Mouse (Mus musculus) liver (tissue): Measurements from ENCODE around the gene Mlip.

ENCODE experiments used
- DNase-seq: peaks from one replicate; pipeline ENCODE4 v3.0.0-alpha.2; 2020; ENCODE audit warnings: mixed read lengths

Mlip gene

DNA sequence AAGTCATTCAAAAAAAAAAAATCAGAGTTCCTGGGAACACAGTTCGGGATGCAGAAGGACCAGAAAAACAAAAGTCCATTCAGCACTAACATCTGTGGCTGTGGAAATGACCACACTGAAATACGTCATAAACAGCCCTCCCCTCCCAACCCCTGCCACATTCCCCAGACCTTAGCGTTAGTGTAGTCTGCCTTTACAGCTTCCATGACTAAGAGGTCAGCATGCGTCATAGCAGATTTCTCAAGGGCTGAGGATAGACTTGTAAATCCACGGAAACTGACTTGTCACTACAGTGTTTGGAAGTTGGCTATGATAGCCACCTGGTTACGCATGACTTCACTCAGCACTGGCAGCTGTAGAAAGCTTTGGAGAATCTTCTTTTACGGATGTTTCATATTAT, 8.5 kb downstream of the Mlip start:
- no peak for DNase-seq

DNA sequence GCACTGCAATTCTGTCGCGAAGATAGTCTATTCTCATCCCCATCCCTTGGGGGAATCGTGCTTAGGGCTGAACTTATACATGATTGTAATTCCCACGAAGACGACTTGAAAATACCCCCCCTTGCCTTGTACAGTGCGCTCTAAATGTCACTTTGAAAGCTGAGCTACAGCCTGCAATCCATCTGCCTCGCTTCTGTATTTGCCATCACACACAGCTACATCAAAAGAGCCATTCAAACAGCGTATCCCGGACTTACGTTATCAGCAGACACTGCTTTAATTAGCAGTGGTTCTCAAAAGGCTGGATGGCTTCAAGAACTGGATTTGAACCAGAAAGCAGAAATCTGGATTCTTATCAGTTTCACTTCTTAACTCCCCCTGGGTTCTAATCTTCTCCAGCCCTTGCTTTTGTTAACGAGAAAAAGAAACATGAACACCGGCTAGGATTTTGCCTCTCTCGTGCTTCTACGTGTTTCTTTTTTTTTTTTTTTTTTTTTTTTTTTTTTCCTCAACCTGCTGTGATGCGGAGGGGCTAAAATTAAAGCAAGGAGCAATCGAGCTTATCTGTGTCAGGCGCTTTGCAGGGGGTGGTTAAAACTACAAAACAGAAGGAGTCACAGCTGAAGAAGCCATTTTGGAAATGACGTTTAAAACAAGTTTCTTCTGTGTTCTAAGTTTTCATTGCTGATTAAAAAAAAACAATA, 12.5 kb downstream of the Mlip start:
- no peak for DNase-seq

DNA sequence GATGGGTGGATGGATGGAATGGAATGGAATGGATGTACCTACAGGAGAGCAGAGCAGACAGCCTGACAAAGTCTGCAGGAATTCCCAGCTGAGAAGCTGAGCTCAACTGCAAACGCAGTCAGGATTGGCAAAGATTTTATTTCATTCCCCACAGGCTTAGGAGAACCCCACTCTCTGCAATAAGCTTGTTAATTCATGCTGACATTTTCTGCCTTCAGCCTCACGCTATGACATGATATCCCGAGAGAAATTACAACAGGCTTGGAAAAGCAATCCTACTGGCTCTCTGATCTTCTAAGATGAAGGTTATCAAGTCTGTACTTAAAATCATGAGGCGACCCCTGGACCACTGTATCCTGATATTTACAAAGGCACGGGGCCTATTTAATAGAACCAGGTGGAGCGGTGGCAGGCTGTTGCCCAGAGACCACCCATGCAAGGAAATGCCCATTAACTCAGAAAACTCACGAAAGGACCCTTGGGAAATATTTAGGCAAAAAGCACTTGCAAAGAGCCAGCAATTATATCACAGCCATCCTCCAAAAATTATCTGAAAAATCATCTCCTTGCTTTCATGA, 13.1 kb downstream of the Mlip start:
- DNase-seq = no peak

DNA sequence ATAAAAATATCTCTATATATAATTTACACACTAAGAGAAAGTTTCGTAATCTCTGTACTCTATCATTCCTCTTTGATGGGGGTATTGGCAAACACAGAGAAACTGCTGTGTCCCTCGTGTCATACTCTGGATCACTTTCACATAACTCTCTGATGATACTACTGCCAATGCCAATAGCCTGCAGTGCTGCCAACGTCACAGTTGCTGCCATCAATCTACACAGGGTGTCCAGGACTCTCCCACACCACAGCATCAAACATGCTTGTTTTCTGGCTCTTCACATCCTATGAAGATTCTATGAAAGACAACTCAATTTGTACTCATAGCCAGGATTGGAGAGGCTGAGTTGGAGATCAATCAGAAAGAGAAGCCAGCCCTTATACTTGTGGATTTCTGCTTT, 17.4 kb downstream of the Mlip start:
- DNase-seq = no peak

DNA sequence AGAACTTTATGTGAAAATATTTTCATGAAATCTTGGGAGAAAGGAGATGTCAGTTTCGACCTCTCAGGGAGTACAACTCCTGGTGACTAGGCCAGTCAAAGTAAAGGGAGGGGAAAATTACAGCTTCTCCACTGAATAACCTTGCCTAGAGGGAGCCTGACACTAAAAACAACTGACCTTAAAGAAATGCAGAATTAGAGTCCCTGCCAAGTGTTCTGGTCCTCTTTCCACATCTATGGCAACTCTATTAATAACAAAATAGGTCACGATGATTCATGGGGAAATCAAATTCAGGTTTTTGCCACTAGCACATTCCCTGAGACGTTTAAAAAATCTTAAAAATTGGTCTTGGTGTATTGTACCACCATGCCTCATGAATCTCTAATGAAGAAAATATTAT, 34.4 kb downstream of the Mlip start:
- DNase-seq = no peak

DNA sequence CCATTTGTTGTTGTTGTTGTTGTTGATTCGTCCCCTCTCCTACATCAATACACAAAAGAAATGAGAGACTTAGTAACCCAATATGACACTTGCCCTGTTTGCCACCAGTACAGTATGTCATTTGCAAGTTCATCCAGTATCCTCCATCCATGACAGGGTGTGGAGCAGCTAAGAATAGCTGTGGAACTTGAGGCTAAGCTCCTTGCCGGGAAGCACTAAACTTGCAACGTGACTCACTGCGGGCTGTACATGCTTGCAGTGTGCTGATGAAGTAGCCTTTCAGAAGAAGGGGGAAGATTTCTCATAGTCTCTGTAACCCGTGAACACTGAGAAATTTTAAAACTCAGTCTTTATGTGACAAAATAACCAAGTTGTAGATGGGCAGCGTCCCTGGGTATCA, 42.2 kb downstream of the Mlip start:
- DNase-seq = no peak

DNA sequence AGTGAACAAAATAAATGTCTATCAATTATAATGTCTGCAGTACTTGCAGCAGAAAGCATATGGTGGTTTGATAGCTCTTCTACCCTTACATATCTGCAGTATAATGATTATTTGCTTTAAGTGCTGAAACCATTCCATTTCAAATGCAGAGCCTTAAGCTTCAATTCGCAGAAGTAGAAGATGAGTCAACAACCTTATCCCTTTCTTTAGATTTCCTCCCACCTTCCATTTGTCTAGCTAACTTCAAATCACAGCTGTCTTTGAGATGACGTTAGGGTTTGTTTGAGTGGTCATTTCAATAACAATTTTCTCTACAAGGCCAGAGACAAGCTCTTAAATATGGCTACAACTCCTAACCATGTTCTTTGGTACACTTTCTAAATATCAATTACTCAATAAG, 47.4 kb downstream of the Mlip start:
- no peak for DNase-seq

DNA sequence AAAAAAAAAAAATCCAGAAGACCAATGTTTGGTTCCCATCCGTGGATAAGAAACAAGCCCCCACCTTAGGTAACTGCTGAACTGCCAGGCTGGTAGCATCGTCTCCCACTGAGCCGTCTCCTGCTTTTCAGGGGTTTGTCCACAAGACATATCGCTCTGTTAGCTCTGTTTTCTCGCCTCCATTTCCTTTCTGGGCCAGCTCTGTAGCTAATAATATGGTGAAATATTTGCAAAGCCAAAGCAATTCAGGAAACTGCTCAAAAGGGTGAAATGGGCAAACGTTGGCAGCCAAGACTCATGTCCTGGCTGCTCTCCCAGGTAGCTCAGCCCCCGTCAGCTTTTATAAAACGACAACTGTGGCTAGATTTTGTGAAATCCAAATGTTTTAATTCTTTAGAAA, 50.4 kb downstream of the Mlip start:
- no peak for DNase-seq

DNA sequence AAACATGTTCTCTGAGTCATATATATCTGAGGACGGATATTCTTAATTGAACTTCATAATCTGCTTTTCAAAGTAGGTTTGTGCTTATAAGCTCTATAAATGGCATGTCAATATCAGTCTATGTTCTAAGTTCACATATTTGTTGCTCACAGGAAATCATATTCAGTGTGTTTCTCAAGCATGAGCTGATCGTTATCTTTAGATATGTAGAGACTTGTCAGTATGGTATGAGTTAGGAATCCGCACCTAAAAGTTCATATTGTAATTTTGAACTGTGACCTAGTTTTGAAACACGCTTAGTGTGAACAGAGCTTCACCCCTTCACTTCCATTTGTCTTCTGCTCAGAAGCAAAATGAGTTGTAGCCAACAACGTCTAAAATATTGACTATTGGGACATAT, 64.8 kb downstream of the Mlip start:
- no peak for DNase-seq

DNA sequence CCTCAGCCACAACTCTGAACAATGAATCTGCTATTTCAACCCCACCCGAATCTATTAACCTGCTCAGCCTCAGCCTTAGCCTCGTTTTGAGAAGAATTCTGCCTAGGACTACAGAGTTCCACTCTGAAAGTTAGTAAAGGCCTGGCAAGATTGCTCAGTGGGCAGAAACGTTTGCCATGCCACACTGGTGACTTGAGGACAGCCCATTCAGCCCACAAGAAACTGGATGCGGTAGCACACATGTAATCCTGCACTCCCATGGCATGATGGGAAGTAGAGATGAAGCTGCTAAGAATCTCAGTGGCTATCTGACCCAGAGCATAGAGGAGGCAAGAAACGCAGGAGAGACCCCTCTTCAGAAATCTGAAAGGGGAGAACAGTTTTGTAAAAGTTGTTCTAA, 73.4 kb downstream of the Mlip start:
- DNase-seq = no peak

DNA sequence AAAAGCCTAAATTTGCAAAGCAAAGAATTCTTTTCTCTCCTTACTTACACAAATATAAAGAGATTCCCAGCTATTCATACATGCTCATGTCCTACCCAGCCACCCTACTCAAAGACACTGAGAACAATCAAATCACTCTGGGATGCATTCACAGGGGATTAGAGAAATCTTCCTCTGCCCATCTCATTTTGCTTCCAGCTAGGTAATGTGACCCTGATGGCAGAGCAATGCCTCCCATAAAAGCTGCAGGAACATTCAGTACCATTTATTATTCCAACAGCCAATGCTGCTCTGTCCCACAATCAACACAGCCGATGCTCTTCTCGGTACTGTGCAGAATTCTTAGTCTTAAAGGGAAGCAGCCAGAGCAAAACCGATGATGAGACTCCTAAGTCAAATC, 74.7 kb downstream of the Mlip start:
- DNase-seq = no peak

DNA sequence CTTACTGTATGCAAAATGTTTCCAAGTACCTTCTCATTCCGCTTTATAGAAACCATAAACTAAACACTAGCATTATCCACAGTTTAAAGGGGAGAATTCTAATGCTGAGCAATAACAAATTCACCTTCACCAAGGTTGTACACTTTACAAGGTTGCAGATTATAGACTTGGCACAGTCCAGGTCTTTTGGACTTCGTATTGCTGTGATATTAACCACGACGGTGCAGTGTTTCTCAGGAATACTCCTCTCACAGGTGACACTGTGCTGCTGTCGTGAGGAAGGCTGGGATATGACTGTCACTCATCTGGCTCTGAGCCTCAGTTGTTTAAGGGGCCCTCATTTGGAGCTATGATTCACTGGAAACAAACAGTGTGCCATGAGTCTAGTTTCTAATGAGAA, 75.5 kb downstream of the Mlip start:
- no peak for DNase-seq

DNA sequence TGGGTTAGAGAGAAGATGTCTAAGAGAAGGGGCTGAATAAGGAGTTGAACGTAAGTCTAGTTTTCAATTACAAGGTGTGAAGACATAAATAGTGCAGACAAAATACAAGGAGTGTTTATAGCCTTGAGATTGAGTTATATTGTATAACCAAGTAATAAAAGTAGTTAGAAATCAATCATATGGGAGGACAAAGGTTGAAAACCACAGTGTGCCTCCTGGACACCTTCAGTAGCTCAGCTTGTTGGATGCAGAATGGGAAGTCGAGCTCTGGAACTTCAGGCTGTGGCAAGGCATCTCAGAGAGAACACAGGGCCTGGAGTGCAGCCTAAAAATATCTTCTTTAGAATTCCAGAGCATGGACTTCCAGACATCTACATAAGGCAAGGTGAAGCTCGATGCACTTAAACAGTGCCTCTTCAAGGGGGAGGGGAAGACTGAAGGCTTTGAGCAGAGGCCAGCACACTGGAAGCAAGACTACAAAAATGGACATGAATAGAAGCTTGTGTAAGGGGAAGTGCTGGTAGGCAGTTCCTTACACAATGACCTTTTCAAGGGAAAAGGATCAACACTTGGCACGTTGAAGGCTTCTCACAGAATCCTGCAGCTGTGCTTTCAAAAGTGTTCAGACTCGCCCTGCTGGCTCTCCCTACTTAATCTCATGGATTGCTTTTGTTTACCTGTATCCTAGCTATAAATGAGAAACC, 76.2 kb downstream of the Mlip start:
- DNase-seq = no peak

DNA sequence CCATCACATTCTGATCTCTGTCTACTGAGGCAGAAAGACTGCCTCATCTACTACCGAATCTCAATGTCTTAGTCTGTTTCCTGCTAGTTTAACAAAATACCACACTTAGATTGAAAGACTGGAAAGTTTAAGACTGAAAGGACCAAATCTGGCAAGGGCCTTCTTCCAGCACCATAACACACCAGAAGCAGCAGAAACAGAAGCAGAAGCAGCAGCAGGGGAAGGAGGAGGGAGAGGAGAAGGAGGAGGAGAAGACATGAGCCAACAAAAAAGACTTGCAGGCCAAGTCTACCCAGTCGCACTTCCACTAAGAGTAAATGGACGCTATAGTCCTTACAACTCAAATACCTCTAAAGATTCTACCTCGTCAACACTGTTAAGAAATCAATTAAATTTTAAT, 80.0 kb downstream of the Mlip start:
- no peak for DNase-seq

DNA sequence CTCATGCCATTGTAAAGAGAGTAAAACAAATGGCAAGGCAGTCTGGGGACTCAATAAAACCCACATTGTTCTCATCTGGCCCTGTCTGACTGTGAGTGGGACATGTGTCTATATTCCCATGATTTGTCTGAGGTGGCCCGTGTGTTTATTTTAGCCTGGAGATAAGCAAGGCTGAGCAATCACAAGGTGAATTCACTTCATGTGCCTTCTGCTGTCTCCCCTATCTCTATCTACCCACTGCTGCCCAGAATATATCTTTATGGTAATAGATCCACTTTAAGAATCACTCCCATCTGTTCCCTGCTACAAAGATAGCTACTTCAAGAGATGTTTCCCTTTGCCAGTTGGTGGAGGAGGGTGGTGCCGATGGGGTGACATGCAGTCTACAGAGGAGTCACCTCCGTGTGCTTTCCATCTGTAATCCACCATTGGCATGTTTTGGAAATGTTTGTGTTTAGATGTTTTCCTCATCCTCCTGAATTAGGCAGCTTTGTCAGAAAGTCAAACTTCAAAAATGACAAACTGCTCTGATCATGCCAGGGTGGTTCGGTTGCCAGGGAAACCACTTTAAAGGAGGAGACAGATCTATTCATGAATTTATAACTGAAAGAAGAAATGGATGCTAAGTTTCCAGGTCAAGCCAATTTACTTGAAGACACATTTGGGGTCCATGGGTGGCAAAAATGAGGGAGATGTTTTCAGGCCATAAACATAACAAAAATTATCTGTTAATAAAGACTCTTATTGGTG, 87.3 kb downstream of the Mlip start:
- no peak for DNase-seq

DNA sequence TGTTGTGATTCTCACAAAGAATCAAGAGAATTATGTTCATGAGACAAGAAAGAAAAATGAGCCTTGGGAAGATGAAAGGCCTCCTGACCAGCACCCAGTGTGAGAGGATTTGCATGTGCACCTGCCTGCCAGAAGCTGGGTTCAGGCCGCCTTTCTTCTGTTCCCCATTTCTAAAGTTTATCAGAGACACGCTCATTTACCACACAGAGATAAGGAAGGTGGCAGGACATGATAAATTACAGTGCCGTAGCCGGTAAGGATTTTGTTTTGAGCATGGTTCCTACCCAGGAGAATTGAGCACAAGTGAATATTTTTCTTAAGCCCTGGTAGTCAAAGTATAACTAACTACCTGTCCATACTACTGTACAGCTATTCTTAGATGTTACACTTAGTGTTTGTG, 93.7 kb downstream of the Mlip start:
- peak; percentile 6 for DNase-seq

DNA sequence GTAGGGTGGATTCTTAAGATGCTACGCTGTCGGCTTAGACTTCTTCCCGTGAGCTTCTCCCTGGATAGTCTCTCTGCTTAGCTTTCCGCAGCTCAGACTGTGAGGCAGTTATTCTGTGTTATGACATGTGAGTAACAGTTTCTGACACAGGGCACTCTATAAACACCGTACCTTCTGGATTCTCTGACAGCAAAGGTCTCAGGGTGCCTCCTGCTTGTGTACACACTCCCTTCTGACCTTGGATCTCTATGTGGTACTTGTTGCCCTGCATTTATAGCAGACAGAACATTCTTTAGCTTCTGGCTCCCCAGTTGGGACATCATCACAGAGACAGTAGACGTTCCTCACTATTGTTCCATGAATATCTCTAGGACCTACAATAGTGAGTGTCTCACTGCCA, 94.5 kb downstream of the Mlip start:
- no peak for DNase-seq

DNA sequence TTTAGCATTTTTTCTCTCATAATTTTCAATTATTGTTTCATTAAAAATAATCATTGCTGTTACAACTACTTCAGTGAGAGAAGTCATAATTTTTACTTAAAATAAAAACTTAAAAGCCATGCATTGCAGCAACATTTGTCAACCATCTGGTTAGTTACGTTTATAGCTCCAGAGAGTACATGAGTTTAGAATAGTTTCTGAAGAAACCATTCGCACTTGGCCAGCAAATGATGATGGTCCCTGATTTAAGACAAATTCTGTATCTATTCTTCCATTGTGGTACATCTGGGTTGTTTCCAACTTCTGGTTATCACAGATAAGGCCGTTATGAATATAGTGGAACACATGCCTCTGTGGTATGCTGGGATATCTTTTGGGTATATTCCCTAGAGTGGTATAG, 98.3 kb downstream of the Mlip start:
- no peak for DNase-seq

DNA sequence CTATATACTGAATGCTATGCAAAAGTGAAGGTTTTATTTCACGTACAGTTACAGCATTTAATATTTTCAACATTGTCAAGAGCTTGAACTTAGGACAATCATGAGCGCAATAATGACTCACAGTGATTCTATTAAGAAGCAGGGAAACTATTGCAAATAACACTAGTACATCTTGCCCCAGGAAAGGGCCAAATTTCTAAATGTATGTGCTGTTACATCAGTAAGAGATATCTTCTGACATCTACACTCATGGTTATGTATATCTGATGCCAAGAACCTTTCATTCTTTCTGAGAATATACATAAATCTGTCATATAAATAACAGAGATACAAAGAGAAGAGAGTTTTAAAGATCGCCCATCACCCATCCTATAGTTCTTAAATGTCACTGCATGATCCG, 100.0 kb downstream of the Mlip start:
- no peak for DNase-seq

DNA sequence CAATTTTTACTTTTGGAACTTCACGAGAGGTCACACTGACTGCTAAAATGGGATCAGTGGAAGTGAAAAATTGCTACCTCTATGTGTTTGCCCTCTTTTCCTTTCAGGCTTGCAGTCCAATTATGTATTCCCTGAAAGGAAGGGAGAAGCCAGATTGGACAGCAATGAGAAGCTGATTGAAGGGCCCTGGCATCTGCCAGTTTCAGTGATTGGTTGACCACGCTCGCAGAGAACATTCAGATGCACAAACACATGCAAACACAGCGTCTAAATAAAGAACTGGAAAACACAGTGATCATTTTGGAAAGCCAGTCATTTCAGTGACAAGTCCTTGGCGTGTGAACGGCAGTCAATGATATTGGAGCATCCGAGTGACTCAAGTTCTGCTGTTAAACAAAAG, 100.6 kb downstream of the Mlip start:
- DNase-seq = no peak

DNA sequence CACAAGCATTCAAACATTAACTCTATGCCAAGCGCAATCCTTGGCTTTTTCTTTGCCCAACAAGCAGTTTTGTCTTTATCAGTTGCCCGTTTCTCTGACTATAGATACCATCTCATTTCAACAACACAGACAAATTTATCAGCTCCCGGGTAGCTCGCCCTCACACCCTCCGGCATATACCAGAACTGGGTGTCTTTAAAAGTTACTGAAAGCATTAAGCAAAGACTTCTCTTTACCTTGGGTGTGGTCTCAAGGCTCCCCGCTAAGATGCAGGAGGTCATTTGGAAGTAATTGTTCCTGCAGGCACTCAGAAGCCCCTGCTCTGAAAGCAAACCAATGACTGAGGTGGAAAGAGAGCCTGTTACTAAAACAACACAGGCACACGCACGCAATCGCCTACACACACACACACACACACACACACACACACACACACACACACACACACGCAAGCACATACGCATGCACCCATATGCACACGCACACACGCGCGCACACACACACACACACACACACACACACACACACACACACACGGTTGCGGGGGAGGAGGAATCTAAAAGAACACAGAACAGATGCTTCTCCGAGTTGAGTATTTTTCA, 101.2 kb downstream of the Mlip start:
- DNase-seq = no peak

DNA sequence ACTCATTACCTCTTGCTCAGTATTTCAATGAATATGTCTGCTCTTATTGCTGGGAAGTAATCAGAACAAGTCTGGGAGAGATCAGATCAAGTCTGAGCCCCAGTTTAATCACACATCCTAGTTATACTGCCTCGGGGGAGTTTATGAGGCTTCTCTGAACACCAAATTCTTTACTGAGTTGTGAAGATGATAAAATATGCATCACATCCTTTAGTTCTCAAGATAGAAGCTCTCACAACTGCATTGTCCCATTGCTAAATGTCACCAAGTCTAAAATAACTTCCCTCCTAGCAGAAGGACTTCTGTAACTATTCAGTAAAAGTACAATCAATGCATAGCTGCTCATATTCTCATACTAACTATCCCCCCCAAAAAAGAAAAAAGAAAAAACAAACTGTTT, 154.5 kb downstream of the Mlip start:
- DNase-seq = no peak

DNA sequence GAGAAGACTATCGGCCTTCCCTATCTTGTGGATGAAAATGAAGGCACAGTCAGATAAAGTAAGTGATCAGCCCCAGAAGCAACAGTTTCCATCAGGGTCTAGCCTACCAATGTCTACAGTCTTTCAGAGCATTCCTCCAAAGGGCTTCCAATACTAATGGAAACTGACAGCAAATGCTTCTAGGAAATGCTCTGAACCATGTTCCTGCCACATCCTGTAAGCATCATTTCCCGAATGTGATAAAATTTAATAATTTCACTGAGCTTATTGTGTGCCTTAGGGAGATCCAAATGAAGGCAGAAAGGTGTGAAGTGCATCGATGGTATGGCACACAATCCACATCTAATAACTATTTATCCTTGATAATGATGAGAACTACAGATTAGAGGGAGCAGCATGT, 173.3 kb downstream of the Mlip start:
- DNase-seq = no peak

DNA sequence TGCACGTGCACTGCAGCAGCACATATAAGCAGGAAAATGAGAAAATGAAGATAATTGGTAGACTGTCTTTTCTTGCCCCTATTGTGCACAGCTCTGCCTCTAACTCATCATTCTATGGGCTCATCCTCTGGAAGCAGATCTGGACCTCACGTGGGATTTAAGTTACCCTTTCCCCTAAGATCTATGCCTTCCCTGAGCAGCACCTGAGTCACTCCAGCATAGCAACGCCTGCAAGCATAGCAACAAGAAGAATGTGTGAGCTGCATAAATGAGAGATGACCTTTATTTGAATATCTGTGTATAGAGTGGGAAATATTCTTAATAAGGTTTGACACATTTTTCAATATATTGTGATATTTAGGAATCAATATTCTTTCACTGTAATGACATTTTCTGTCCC, 176.9 kb downstream of the Mlip start:
- no peak for DNase-seq
